Mouse (Mus musculus) ES-E14 (cell line): ENCODE results near the gene Pcsk5.

ENCODE experiments used
- CHD2 ChIP-seq: IDR thresholded peaks from 2 replicates; pipeline ENCODE4 v1.6.1; 2014; ENCODE audit warnings: mild to moderate bottlenecking, low read depth, low read length, inconsistent platforms
- ZNF384 ChIP-seq: IDR thresholded peaks from 2 replicates; pipeline ENCODE4 v1.6.1; 2012; ENCODE audit warnings: low read depth, low read length, inconsistent platforms

GRCm38 (mm10) chr19:17479471-17479870, 358.0 kb downstream of the Pcsk5 start:
- no peak for TF ChIP-seq CHD2
- TF ChIP-seq ZNF384 = no peak
